Mouse (Mus musculus): Measurements from ENCODE around the gene 4930595D18Rik.

DNA sequence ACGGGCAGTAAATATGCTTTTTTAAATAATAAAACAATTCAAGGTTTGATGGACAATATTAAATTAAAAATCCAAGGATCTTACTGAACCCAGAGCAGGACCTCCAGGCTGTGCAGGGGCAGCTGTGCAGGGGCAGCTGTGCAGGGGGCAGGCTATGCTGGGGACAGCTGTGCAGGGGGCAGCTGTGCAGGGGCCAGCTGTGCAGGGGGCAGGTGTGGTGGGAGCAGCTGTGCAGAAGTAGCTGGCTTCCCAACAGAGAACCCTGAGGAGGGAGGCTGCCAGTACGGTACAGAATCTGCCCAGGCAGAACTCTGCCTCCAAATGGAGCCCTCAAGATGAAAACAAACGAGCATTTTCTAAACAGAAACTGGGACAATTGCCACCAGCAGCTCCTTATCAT, 48.3 kb downstream of the 4930595D18Rik start:
- TF ChIP-seq KAT2A (conservative IDR thresholded peaks at IDR 0.05; ENCODE audit: low read depth, low read length) (no peak), POLR2A (IDR thresholded peaks at IDR 0.05; ENCODE audit: control insufficient read depth in 1 of 2, insufficient read depth in 1 of 2, low read depth in 1 of 2, low read length in 2 of 2, poor library complexity in 1 of 2) (no peak), ZMIZ1 (IDR thresholded peaks at IDR 0.05; ENCODE audit: low read depth, low read length) (no peak), ZNF384 (IDR thresholded peaks at IDR 0.05; ENCODE audit: low read depth, low read length) (no peak), CTCF (IDR thresholded peaks at IDR 0.05 in 2 of 3, conservative IDR thresholded peaks at IDR 0.05 in 1 of 3; ENCODE audit: control insufficient read depth in 1 of 3, insufficient read depth in 1 of 3, low read depth in 2 of 3, low read length in 3 of 3, poor library complexity in 1 of 3, severe bottlenecking in 1 of 3) (no peak), MAFK (IDR thresholded peaks at IDR 0.05; ENCODE audit: borderline replicate concordance, low read depth, low read length) (no peak), NELFE (IDR thresholded peaks at IDR 0.05; ENCODE audit: low read depth, low read length) (no peak), TAL1 (IDR thresholded peaks at IDR 0.05; ENCODE audit: low read length) (no peak)

Data from MEL (cell line).